Mouse (Mus musculus) ES-Bruce4 (cell line): ENCODE data around the gene Prpf18.

Experiments used
- CTCF ChIP-seq: IDR thresholded peaks from one replicate; pipeline ENCODE4 v1.8.1; 2011; ENCODE audit warnings: low read depth, low read length
- EP300 ChIP-seq: IDR thresholded peaks from 2 replicates; pipeline ENCODE4 v1.6.1; 2011; ENCODE audit warnings: low read depth, low read length; ENCODE audit not compliant: insufficient read depth
- POLR2A ChIP-seq: IDR thresholded peaks from one replicate; pipeline ENCODE4 v1.8.1; 2011; ENCODE audit warnings: low read length; ENCODE audit not compliant: insufficient read depth

DNA sequence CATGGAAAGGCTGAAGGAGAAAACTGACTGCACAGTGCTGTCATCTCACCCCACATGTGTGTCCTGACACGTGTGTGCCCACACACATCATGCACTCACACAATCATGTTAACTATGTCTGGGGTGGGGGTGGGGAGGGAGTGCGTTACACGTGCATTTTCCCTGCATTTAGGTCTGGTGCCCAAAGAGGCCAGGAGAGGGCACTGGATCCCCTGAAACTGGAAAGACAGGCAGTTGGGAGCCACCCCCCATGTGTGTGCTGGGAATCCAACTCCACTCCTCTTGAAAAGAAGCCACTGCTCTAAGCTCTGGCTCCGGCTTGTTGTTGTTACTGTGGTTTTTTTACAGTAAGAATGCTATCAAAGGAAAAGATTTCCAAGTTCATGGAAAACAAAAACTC is 6.8 kb downstream of the Prpf18 start:
- TF ChIP-seq POLR2A (no peak), CTCF (peak; percentile 38), EP300 (no peak)
